Comparison of ENCODE assay signal across 29 mouse cellular contexts in genomic region chr4:15727037-15727728, GRCm38 (mm10).
DNase-seq lines count a peak whose midpoint lies in the region; ATAC-seq lines count a peak whose summit lies in the region.
"Had no signal": no experiment of that assay in that cellular context is flagged by ENCODE, and none has a peak within 500 bp of the region (broad histone marks: within the 10 kb centered on the region; RNA-seq: fewer than 3 reads in every experiment).

No protein-coding gene starts in this region.

- no peak overlapping the region for H3K9ac ChIP-seq in hindbrain, embryonic 14.5 days
- no peak overlapping the region for H3K9ac ChIP-seq in hindbrain, embryonic 13.5 days
- no peak overlapping the region for H3K9ac ChIP-seq in midbrain, embryonic 13.5 days (replicated peaks)
- H3K9ac ChIP-seq in forebrain, embryonic 14.5 days (ENCODE audit: low read length), result no peak overlapping the region
- H3K9ac ChIP-seq: heart, embryonic 15.5 days; intestine, embryonic 15.5 days; limb, embryonic 13.5 days; lung, embryonic 15.5 days had no signal

- no peaks in the 10 kb centered on the region for H3K36me3 ChIP-seq in hindbrain, embryonic 14.5 days (replicated peaks; ENCODE audit: control insufficient read depth, insufficient read depth)
- H3K36me3 ChIP-seq in hindbrain, embryonic 13.5 days, result no peaks in the 10 kb centered on the region
- H3K36me3 ChIP-seq in midbrain, embryonic 13.5 days, result no peaks in the 10 kb centered on the region
- no peaks in the 10 kb centered on the region for H3K36me3 ChIP-seq in midbrain, embryonic 10.5 days
- no peaks in the 10 kb centered on the region for H3K36me3 ChIP-seq in forebrain, embryonic 14.5 days (ENCODE audit: control insufficient read depth, insufficient read depth, low read length)
- H3K36me3 ChIP-seq: heart, embryonic 10.5 days; heart, embryonic 15.5 days; intestine, embryonic 15.5 days; limb, embryonic 13.5 days; lung, embryonic 15.5 days had no signal

- no peak overlapping the region for H3K27ac ChIP-seq in hindbrain, embryonic 14.5 days
- no peak overlapping the region for H3K27ac ChIP-seq in hindbrain, embryonic 13.5 days
- H3K27ac ChIP-seq in midbrain, embryonic 13.5 days, result no peak overlapping the region
- H3K27ac ChIP-seq in midbrain, embryonic 10.5 days (replicated peaks), result no peak overlapping the region
- H3K27ac ChIP-seq in forebrain, embryonic 14.5 days (ENCODE audit: low read depth, low read length), result no peak overlapping the region
- H3K27ac ChIP-seq: heart, embryonic 10.5 days; heart, embryonic 15.5 days; intestine, embryonic 15.5 days; layer of hippocampus, adult 2 months; limb, embryonic 13.5 days; lung, embryonic 15.5 days; stomach, postnatal 0 days had no signal

- H3K4me1 ChIP-seq in hindbrain, embryonic 14.5 days (replicated peaks; ENCODE audit: control insufficient read depth, insufficient read depth, low read length), result no peaks in the 10 kb centered on the region
- no peaks in the 10 kb centered on the region for H3K4me1 ChIP-seq in hindbrain, embryonic 13.5 days (replicated peaks)
- no peaks in the 10 kb centered on the region for H3K4me1 ChIP-seq in midbrain, embryonic 13.5 days (replicated peaks)
- H3K4me1 ChIP-seq in midbrain, embryonic 10.5 days, result no peaks in the 10 kb centered on the region
- no peaks in the 10 kb centered on the region for H3K4me1 ChIP-seq in forebrain, embryonic 14.5 days (ENCODE audit: control insufficient read depth, insufficient read depth, low read length)
- H3K4me1 ChIP-seq: heart, embryonic 10.5 days; heart, embryonic 15.5 days; intestine, embryonic 15.5 days; limb, embryonic 13.5 days; lung, embryonic 15.5 days had no signal

- ATAC-seq in hindbrain, embryonic 14.5 days (ENCODE audit: low FRiP score), result peak; percentile 40; the same call in 1 of the 2 replicates
- no peak for ATAC-seq in hindbrain, embryonic 13.5 days (ENCODE audit: low FRiP score)
- ATAC-seq in midbrain, embryonic 13.5 days, result 0 out of 2 replicates have a peak, but pooled peaks have one; percentile 43
- ATAC-seq in forebrain, embryonic 14.5 days, result peak; percentile 75; the same call in 1 of the 2 replicates
- ATAC-seq: hindbrain, embryonic 16.5 days; intestine, embryonic 15.5 days had no signal

- H3K27me3 ChIP-seq in hindbrain, embryonic 14.5 days (ENCODE audit: control insufficient read depth, insufficient read depth, low read length), result no peaks in the 10 kb centered on the region
- no peaks in the 10 kb centered on the region for H3K27me3 ChIP-seq in hindbrain, embryonic 13.5 days
- no peaks in the 10 kb centered on the region for H3K27me3 ChIP-seq in midbrain, embryonic 13.5 days
- no peaks in the 10 kb centered on the region for H3K27me3 ChIP-seq in midbrain, embryonic 10.5 days (ENCODE audit: low read depth, poor library complexity, severe bottlenecking)
- H3K27me3 ChIP-seq in forebrain, embryonic 14.5 days (replicated peaks; ENCODE audit: control insufficient read depth, insufficient read depth, low read length), result no peaks in the 10 kb centered on the region
- H3K27me3 ChIP-seq: heart, embryonic 15.5 days; intestine, embryonic 15.5 days; limb, embryonic 13.5 days; lung, embryonic 15.5 days had no signal

- 45% methylated on average over 2 of the region's 2 CpGs for WGBS in hindbrain, embryonic 14.5 days
- 51% methylated on average over 2 of the region's 2 CpGs for WGBS in hindbrain, embryonic 13.5 days
- 52% methylated on average over 2 of the region's 2 CpGs for WGBS in midbrain, embryonic 13.5 days
- 71% methylated on average over 2 of the region's 2 CpGs for WGBS in midbrain, embryonic 10.5 days
- WGBS in forebrain, embryonic 14.5 days, result 7% methylated on average over 2 of the region's 2 CpGs

- H3K9me3 ChIP-seq in hindbrain, embryonic 14.5 days (ENCODE audit: control insufficient read depth, low read length), result no peaks in the 10 kb centered on the region
- H3K9me3 ChIP-seq in hindbrain, embryonic 13.5 days, result no peaks in the 10 kb centered on the region
- no peaks in the 10 kb centered on the region for H3K9me3 ChIP-seq in midbrain, embryonic 13.5 days
- no peaks in the 10 kb centered on the region for H3K9me3 ChIP-seq in midbrain, embryonic 10.5 days (replicated peaks)
- no peaks in the 10 kb centered on the region for H3K9me3 ChIP-seq in forebrain, embryonic 14.5 days (replicated peaks; ENCODE audit: control insufficient read depth, low read length)
- H3K9me3 ChIP-seq: heart, embryonic 10.5 days; heart, embryonic 15.5 days; intestine, embryonic 15.5 days; limb, embryonic 13.5 days; lung, embryonic 15.5 days had no signal

- no peak overlapping the region for H3K4me3 ChIP-seq in hindbrain, embryonic 14.5 days (replicated peaks; ENCODE audit: low read length)
- H3K4me3 ChIP-seq in hindbrain, embryonic 13.5 days, result no peak overlapping the region
- H3K4me3 ChIP-seq in midbrain, embryonic 13.5 days (replicated peaks), result no peak overlapping the region
- H3K4me3 ChIP-seq in midbrain, embryonic 10.5 days, result no peak overlapping the region
- H3K4me3 ChIP-seq in forebrain, embryonic 14.5 days (ENCODE audit: low read depth, low read length), result no peak overlapping the region
- H3K4me3 ChIP-seq: erythroblast, embryonic 14.5 days; heart, embryonic 10.5 days; heart, embryonic 15.5 days; intestine, embryonic 15.5 days; layer of hippocampus, adult 2 months; limb, embryonic 13.5 days; lung, embryonic 15.5 days had no signal

- no peak overlapping the region for H3K4me2 ChIP-seq in hindbrain, embryonic 14.5 days (replicated peaks)
- H3K4me2 ChIP-seq in hindbrain, embryonic 13.5 days, result no peak overlapping the region
- H3K4me2 ChIP-seq in midbrain, embryonic 13.5 days (replicated peaks), result no peak overlapping the region
- H3K4me2 ChIP-seq in forebrain, embryonic 14.5 days (ENCODE audit: low read length), result no peak overlapping the region
- H3K4me2 ChIP-seq: heart, embryonic 15.5 days; intestine, embryonic 15.5 days; limb, embryonic 13.5 days; liver, embryonic 11.5 days; lung, embryonic 15.5 days had no signal

- no peak for DNase-seq in hindbrain, embryonic 14.5 days (ENCODE audit: low spot score)
- DNase-seq in midbrain, embryonic 10.5 days (ENCODE audit: low spot score), result no peak
- DNase-seq in forebrain, embryonic 14.5 days (ENCODE audit: low spot score), result peak; percentile 54
- DNase-seq in retina, embryonic 14.5 days (ENCODE audit: low spot score), result peak; percentile 25
- DNase-seq in thymus, postnatal 0 days (ENCODE audit: low spot score), result no peak
- DNase-seq: adrenal gland, postnatal 36 days; B cell, adult 2 months; cerebellum, adult 2 months; cerebellum, postnatal 14 days; gastrocnemius, postnatal 25 days; heart, adult 11 months; kidney, adult 2 months; kidney, postnatal 14 days; lung, postnatal 36 days; right cerebral cortex, postnatal 4 days; thymus, adult 2 months; thymus, postnatal 4 days had no signal

Comparison
In these comparisons a context has a peak if more than half of its experiments do, and no peak if none do; other contexts are left out.
1. DNase-seq: peak in forebrain, embryonic 14.5 days (single experiment) and retina, embryonic 14.5 days (single experiment); none in hindbrain, embryonic 14.5 days (single experiment), midbrain, embryonic 10.5 days (single experiment) and thymus, postnatal 0 days (single experiment).